Mouse (Mus musculus): Measurements from ENCODE around the gene Ccdc127.
A peak's percentile ranks its signal among the peaks of the same experiment; 100 is the strongest.

The Ccdc127 gene

DNA sequence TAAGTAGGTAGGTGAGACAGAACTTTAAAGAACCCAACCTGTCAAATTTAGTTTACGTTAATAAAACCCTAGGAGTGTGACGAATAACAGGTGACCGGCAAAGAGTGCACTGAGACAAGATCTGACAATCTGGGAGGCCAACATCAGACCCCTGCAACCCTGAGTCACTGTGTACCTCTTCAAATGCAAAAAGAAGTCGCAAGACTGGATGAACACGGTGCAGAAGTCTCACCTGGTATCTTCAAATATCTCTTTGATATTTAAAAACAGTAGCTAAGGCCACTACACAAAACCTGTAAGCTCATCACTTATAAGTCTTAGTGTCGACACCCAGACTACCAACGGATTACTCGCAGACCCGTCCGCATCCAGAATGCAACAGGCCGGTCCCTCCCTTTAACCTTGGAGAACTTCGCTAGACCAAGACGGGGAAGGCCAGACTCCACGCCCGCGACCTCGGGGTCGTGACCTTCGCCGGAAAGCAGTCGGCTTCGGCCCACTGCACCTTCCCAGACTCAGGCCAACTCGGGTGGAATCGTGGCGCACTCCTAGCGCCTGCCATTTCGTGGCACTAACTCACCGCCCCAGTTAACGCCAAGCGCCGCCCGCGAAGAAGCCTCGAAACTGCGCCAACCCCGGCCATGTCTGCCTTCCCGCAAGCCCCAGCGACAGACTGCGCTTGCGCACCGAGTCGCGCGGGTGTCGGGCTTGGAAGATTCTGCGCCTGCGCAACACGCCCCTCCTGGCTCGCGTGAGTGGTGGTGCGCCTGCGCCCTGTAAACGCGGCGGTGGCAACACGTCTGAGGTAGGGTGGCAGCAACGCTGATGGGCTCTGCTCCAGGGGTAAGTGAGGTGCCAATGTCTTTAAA is at the start of gene Ccdc127, which contains the start of gene Sdha:
Ccdc127 (plus strand) TSS at position 744 of the 869 bp plus-strand sequence.
Sdha (minus strand) TSS at position 715 of the 869 bp plus-strand sequence.
- DNase-seq (ENCODE audit: low spot score): peak; percentile 96

DNA sequence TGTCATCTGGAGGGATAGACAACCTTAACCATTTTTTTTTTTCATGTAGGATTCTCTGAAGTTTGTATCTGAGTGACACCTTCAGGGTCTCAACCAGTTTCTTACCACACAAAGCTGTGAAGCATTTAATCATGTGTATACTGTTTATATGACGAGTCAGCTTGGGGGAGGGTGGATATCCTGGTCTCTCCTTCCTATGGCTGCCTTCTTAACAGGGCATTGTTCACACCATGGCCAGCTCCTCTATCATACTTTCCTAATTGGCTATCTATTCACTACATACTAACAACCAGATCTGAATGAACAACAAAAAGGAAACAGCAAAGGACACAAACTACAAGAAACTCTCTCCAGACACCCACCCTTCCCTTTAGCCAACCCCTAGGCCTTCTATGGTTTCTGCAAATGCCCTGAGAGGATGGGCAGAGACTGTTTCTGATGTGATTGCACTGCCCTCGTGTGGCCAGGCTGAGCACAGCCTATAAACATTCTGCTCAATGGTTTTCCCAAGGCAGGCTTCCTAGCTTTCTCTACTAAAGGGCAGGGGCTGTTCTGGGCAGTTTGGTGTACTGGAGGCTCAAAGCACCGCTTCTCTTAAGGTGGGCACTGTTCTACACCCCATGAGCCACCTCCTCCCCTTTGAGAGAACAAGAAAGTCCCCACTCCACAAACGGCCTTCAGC is 49.0 kb upstream of the Ccdc127 start:
- DNase-seq (ENCODE audit: low spot score): peak; percentile 72

DNA sequence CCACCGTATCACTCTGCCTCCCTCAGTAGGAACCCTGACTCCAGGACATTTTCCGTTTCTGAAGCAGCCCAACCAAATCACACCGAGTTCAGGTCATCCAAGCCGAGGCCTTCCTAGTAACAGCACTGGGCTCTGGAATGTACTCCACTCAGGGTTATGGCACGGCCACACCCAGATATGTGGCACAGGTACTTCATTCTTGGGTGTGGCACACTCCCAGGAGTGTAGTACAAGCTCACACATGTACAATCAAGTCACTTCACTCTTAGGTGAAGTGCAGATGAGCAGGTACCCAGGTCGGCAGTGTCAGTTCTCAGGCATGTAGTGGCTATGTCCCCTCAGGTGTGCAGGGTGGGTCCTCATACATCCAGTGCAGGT is 48.5 kb upstream of the Ccdc127 start:
- DNase-seq (ENCODE audit: low spot score): peak; percentile 20

GRCm38 (mm10) chr13:74302050-74303037 is 47.8 kb upstream of the Ccdc127 start:
- no peak for DNase-seq (ENCODE audit: low spot score)

- no peak for DNase-seq (ENCODE audit: low spot score)
Observed at GRCm38 (mm10) chr13:74305380-74305779, 44.7 kb upstream of the Ccdc127 start.

DNA sequence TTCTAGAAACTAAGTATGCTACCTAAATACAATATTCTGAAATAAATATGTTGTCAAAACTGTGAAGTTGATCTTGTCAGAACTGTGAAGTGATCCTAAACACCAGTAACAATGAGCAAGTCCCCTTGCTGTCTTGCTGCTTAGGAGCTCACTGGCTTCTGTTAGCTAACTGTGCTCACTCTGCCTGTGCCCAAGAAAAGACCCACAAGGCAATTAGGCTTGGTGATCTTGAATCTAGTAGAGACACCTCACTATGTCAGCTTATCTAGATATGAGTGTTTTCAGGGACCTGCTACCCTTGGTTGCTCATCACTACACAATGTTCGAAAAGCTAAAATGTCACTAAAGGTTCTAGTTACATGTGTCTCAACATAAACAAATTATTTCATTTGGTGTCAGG is 44.3 kb upstream of the Ccdc127 start:
- DNase-seq (ENCODE audit: low spot score): no peak

GRCm38 (mm10) chr13:74314616-74315015 is 35.5 kb upstream of the Ccdc127 start:
- DNase-seq (ENCODE audit: low spot score): no peak

GRCm38 (mm10) chr13:74316386-74316785 is 33.7 kb upstream of the Ccdc127 start:
- DNase-seq (ENCODE audit: low spot score): no peak

- DNase-seq (ENCODE audit: low spot score): no peak
Observed at GRCm38 (mm10) chr13:74316789-74317169, 33.3 kb upstream of the Ccdc127 start.

GRCm38 (mm10) chr13:74317170-74317849 is 32.8 kb upstream of the Ccdc127 start, which contains the start of gene Pdcd6:
Gene Pdcd6, minus strand, starts transcription at chr13:74317580.
- peak; percentile 89 for DNase-seq (ENCODE audit: low spot score)

DNA sequence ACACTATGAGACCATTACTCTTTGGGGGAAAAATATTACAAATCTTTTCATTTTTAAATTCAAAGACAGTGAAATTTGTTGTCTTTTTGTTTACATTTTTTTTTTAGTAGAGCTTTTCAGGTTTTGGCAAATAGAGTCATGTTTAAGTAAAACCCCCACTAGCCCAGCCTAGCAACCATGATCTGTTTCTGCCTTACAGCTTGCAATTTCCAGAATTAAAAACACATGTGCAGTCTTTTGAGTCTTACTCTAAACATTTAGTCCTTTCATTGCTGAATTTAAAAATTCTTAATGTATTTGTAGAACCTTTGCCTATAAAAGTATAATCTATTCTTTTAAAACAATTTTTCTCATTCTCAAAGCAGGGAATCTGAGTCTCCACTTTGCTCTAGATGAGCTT is 20.8 kb upstream of the Ccdc127 start:
- DNase-seq (ENCODE audit: low spot score): no peak

DNA sequence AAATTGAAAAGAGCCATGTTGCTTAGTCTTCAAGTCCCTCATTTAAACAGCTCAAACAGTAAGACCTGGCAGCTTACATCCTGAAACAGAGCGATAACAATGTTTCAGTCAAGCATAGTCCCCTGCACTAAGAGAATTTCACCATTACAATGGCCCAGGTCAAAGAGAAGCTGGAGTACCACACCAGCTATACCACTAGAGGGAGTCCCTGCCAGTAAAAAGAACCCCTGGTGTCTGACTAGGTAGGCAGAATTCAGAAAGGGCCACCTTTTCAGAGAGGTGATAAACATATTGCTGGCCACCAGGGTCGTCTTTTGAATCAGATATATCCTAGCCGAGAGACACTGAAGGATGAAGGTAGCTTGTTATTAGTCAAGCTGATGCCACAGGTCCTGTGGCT is 9.1 kb upstream of the Ccdc127 start:
- peak; percentile 9 for DNase-seq (ENCODE audit: low spot score)

- DNase-seq (ENCODE audit: low spot score): no peak
Observed at GRCm38 (mm10) chr13:74350435-74350906, 362 bp downstream of the Ccdc127 start.

DNA sequence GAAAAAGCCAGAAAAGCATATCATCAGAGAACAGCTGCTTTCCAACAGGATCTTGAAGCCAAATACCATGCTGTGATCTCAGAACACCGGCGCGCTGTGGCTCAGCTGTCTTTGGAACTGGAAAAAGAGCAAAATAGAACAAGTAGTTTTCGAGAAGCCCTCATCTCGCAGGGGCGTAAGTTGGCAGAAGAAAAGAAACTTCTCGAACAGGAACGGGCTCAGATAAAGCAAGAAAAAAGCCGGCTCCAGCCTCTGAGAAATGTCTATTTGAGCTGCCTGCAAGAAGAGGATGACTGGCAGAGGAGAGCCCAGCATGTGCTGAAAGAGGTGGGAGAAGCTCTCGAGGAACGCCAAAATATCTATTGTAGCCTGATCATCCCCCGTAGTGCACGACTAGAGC is 6.4 kb downstream of the Ccdc127 start:
- no peak for DNase-seq (ENCODE audit: low spot score)

GRCm38 (mm10) chr13:74362218-74362617 is 12.1 kb downstream of the Ccdc127 start:
- no peak for DNase-seq (ENCODE audit: low spot score)

- no peak for DNase-seq (ENCODE audit: low spot score)
Observed at GRCm38 (mm10) chr13:74363176-74363858, 13.2 kb downstream of the Ccdc127 start.

DNA sequence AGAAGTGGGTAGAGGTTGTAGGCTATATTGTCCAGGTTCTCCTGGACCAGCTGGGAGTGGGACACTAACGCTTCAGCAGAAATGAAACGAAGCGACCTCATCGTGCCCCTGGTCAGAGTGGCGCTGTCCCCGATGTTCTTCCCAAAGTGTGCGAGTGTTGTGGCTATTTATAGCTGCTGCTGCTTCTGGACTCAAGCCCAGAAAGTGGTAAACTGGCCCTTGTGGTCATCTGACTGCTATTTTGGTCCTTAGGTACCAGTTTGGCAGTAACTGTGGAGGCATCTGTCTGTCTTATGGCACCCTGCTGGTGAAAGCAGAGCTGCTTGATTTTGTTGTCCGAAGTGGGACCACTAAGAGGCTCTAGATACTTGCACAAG is 13.7 kb downstream of the Ccdc127 start, which contains the start of gene Lrrc14b:
Lrrc14b (minus strand) TSS at position 147 of the 377 bp plus-strand sequence.
- no peak for DNase-seq (ENCODE audit: low spot score)

GRCm38 (mm10) chr13:74381533-74382276 is 31.6 kb downstream of the Ccdc127 start:
- no peak for DNase-seq (ENCODE audit: low spot score)

GRCm38 (mm10) chr13:74382289-74382688 is 32.2 kb downstream of the Ccdc127 start:
- DNase-seq (ENCODE audit: low spot score): no peak

- no peak for DNase-seq (ENCODE audit: low spot score)
Observed at GRCm38 (mm10) chr13:74389730-74390129, 39.6 kb downstream of the Ccdc127 start.
